Comparison of ENCODE assay signal across 33 mouse cellular contexts in genomic region chr2:116918598-116918997, GRCm38 (mm10). TPM values are rescaled to one million over a fixed set of nuclear protein-coding genes. Genes with fewer than 3 reads are reported as not detected.
"Had no signal": no experiment of that assay in that cellular context is flagged by ENCODE, and none has a peak within 500 bp of the region (broad histone marks: within the 10 kb centered on the region; RNA-seq: fewer than 3 reads in every experiment).

No protein-coding gene starts in this region.

- H3K27me3 ChIP-seq: intestine, embryonic 15.5 days; limb, embryonic 12.5 days; liver, embryonic 13.5 days; liver, embryonic 15.5 days had no signal

- H3K9me3 ChIP-seq: heart, embryonic 15.5 days; intestine, embryonic 15.5 days; limb, embryonic 10.5 days; liver, embryonic 13.5 days; liver, embryonic 15.5 days had no signal

- H3K27ac ChIP-seq: gastrocnemius, adult 2 months; heart, adult 2 months; heart, embryonic 13.5 days; heart, embryonic 15.5 days; hindbrain, embryonic 14.5 days; intestine, embryonic 15.5 days; layer of hippocampus, adult 2 months; limb, embryonic 10.5 days; limb, embryonic 12.5 days; liver, embryonic 13.5 days; liver, embryonic 15.5 days had no signal

- DNase-seq: gastrocnemius, adult 2 months; gastrocnemius, postnatal 10 days; gastrocnemius, postnatal 25 days; heart, adult 2 months; heart, postnatal 14 days; heart, postnatal 36 days; kidney, adult 18-20 months; kidney, adult 8-10 months; kidney, postnatal 10 days; kidney, postnatal 25 days; kidney, postnatal 4 days; liver; liver, embryonic 13.5 days had no signal

- H3K4me3 ChIP-seq: gastrocnemius, adult 2 months; heart, adult 2 months; heart, embryonic 13.5 days; heart, embryonic 15.5 days; intestine, embryonic 15.5 days; layer of hippocampus, adult 2 months; limb, embryonic 10.5 days; limb, embryonic 12.5 days; liver, embryonic 13.5 days; liver, embryonic 15.5 days had no signal

- H3K4me2 ChIP-seq: heart, embryonic 11.5 days; heart, embryonic 13.5 days; heart, embryonic 15.5 days; hindbrain, embryonic 14.5 days; intestine, embryonic 15.5 days; limb, embryonic 12.5 days; liver, embryonic 11.5 days; liver, embryonic 13.5 days; liver, embryonic 15.5 days had no signal

- H3K4me1 ChIP-seq: intestine, embryonic 15.5 days; limb, embryonic 10.5 days; limb, embryonic 12.5 days; liver, embryonic 13.5 days; liver, embryonic 15.5 days had no signal

- H3K36me3 ChIP-seq: heart, embryonic 13.5 days; heart, embryonic 15.5 days; intestine, embryonic 15.5 days; limb, embryonic 10.5 days; limb, embryonic 12.5 days; liver, embryonic 13.5 days; liver, embryonic 15.5 days had no signal

- H3K9ac ChIP-seq: heart, embryonic 13.5 days; heart, embryonic 15.5 days; hindbrain, embryonic 14.5 days; intestine, embryonic 15.5 days; limb, embryonic 12.5 days; liver, embryonic 13.5 days; liver, embryonic 15.5 days had no signal

- ATAC-seq: hindbrain, embryonic 16.5 days; inflammation-experienced regulatory T-cells, adult 6 months; intestine, embryonic 15.5 days; intestine, postnatal 0 days had no signal

RNA-seq across cellular contexts. Expression of gene Tmco5, which starts 40.1 kb away (rescaled TPM):
- total RNA-seq: gastrocnemius, adult 2 months; gastrocnemius, postnatal 10 days; gastrocnemius, postnatal 25 days; heart, adult 2 months; heart, postnatal 14 days; heart, postnatal 36 days; hematopoietic stem cell, adult 5-6 weeks had no signal
- polyA plus RNA-seq: gonadal fat pad, adult 2 months; heart, adult 2 months; heart, embryonic 11.5 days; heart, embryonic 13.5 days; heart, embryonic 15.5 days; heart, postnatal 0 days; hindbrain, embryonic 11.5 days; hindbrain, embryonic 14.5 days; hindbrain, embryonic 16.5 days; inflammation-experienced regulatory T-cells, adult 6 months; intestine, embryonic 15.5 days; intestine, postnatal 0 days; kidney, embryonic 14.5 days; kidney, embryonic 16.5 days; limb, embryonic 10.5 days; limb, embryonic 12.5 days; limb, embryonic 14.5 days; liver, embryonic 11.5 days; liver, embryonic 13.5 days; liver, embryonic 15.5 days had no signal
